Mouse (Mus musculus) c-Kit-positive CD71-positive TER-119-positive erythroid progenitor cells, embryonic 14.5 days (primary cell): ENCODE results near the gene Camta2.

Source experiments
- DNase-seq: peaks from one replicate; pipeline ENCODE4 v3.0.0-alpha.2; 2013; ENCODE audit warnings: low spot score

Camta2 gene

GRCm38 (mm10) chr11:70687601-70688199 is at the start of gene Camta2:
Gene Camta2, minus strand, starts transcription at chr11:70688105.
- DNase-seq, result no peak

DNA sequence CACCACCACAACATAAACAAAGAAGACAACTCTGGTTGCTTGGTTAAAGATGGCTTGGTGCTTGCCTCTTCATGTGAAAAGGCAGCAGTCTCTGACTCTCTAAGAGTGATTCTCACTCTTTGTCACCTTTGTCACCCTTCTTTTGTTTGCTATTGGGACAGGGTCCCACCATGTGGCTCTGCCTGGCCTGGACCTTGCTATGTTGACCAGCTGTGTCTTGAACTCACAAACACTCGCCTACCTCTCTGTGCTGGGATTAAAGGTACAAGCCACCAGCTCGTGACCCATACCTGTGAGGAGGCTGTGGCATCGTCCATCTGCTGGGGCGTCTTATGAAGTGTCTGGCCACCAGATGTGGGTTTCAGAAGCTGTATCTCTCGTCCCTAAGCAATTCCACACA is 45.4 kb upstream of the Camta2 start:
- DNase-seq, result no peak

- DNase-seq, result no peak
Measured at GRCm38 (mm10) chr11:70731178-70731577, 43.3 kb upstream of the Camta2 start.

- DNase-seq, result no peak
Measured at GRCm38 (mm10) chr11:70730427-70731038, 42.6 kb upstream of the Camta2 start.

DNA sequence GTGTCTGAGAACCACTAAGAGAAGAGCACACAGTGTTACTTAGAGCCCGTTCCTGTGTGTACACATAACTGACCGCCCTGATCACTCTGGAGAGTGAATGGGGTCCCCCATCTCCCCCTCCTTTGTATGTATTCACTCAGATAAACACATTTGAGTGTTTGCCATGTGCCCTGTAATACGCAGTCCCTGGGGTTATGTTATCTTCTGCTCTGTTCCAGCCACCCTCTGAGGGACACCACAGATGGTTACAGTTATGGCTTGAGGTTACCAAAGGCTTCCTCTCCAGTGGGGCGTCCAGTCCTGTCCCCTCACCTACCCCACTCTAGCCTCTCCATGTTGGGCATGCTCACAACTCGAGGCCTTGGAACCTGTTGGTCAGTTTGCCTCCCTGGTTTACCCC is 39.5 kb upstream of the Camta2 start:
- no peak for DNase-seq

DNA sequence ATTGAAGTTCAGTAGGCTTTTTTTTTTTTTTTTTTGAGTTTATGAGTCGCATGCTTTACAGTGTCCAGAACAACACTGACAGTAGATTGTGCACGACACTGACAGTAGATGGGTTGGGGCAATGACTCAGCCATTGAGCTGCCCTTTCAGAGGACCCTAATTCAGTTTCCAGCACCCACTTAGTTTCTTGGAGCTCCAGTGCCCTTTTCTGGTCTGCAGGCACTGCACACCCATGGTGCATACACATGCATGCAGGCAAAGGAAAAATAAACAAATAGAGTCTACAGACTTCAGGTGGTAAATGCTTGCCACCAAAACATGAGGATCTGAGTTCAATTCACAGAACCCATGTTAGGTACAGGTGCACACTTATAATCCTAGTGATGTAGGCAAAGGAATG is 38.7 kb upstream of the Camta2 start:
- DNase-seq, result no peak

DNA sequence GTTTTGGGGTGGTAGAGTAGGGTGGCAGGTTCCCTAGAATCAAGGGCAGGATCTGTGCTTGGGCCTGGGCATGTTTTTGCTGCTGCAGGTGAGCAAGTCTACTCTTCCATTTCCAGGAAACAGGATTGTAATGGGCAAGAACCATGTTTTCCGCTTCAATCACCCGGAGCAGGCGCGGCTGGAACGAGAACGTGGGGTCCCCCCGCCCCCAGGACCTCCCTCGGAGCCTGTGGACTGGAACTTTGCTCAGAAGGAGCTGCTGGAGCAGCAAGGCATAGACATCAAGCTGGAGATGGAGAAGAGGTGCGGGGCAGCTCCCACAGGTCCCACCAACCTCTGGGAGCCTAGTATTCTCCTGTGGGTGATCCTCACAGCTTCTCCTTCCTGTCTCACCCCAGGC is 36.8 kb upstream of the Camta2 start:
- DNase-seq, result no peak

- no peak for DNase-seq
Measured at GRCm38 (mm10) chr11:70721072-70721471, 33.2 kb upstream of the Camta2 start.

DNA sequence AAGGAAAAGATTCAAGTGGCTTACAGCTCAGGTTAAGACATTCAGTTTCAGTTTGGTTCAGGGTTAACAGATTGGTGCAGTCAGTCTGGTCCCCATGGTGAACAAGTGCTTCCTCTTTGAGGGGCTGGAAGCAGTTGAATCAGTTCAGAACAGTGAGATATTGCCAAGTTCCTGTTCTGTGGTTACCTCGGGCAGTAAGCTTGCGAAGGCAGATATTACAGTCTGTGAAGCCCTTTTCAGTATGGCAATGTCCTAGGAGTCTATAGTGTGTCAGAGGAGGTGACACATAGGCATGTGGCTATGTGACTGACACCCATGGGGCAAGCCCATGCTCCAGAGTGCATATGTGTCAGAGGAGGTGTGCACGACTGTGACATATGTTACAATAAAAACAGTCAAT is 32.7 kb upstream of the Camta2 start:
- no peak for DNase-seq

DNA sequence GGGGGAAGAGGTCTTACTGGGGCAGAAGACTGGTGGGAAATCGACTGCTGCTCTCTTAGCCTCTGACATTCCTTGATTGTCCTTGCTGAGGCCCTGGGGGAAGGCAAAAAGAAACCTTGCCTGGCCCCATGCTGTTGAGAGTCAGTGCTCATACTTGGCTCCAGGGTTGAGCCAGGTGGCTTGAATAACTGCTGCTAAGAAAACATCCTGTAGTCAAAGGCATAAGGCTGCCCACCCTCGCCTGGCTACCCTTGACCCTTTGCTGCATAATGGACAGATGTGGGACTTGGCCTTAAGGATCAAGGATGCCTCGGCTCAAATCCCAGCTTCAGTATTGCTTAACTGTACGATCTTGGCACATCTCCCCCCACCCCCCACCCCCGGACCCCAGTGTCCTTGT is 30.6 kb upstream of the Camta2 start:
- DNase-seq, result no peak

DNA sequence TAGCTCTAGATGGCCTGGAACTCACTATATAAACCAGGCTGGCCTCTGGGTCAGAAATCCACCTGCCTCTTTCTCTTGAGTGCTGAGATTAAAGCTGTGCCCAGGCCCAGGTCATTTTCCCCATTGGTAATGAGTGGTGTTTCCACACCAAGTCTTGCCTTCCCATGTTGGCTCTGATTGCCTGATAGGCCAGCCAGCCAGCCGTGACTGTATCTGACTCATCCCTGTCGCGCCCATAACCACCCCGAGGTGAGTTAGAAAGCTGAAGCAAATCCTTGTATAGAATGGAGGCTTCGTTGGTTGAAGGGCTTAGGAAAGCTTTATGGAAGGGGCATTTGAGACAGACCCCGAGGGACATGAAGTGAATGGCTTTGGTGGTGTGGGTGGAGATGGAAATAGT is 27.9 kb upstream of the Camta2 start:
- DNase-seq, result no peak

GRCm38 (mm10) chr11:70713222-70713621 is 25.3 kb upstream of the Camta2 start:
- DNase-seq, result no peak

- DNase-seq, result no peak
Measured at GRCm38 (mm10) chr11:70711026-70711425, 23.1 kb upstream of the Camta2 start.

DNA sequence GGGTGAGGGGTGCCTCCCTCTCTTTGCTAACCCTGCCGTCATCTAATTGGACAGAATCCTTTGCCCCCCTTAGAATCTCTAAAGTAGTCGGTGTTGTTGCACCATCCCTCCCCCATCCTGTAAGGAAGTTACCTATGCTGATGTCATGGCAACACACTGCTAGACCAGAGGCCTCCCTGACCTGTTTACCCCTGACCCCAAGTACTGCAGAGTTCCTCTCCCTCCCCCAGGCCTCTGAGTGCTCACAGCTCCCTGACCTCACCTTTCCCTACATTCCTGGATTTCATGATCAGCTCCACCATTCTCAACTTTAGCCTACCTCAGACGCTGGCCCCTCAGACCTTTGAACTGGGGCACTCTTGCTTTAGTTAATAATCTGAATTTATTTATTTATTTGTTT is 18.2 kb upstream of the Camta2 start:
- DNase-seq, result no peak

DNA sequence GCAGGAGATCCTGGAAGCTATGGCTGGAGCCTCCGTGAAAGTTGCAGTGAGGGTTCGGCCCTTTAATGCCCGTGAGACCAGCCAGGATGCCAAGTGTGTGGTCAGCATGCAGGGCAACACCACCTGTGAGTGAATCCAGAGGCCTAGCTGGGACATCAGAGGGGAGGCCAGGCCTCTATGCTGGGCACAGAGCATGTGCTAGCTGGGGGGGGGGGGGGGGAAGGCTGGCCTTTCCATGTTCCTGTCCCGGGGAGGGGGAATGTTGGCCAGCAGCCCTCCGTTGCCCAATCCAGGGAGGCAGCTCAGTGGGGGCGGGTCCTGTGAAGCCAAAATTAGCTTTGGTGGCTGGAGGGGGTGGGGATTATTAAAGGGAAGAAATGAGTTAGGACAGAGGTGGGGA is 14.9 kb upstream of the Camta2 start:
- no peak for DNase-seq

DNA sequence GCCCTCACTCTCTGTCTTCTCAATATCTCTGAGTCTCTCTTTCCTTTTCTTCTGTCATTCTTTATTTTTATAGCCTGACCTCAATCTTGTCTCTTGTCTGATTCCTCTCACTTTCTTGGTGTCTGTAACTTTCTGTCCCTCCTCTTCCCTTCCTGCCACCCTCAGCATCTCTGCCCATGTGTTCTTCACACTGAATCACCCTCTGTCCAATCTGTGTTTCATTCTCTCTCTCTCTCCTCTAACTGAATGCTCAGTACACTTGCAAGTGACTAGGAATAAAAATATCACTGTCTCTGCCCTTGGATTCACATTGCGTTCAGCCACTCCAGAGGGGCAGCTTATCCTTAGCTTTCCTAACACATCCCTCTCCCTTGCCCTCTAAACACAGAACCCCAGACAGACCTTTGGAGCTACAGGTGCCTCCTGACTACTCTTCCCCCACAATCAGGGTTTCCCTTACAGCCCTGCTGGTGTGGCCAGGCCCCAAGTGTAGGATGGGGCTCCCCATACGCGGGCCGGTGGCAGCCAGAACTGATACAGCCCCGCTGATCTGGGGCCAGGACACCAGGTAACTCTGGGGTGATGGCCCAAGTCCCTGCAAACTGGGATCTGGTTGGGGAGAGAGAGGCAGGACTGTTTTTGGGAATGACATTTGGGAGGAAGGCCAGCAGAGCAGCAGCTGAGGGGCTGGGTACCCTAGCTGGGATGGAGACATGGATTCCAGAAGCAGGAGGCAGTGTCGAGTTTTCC is 14.3 kb upstream of the Camta2 start:
- no peak for DNase-seq

DNA sequence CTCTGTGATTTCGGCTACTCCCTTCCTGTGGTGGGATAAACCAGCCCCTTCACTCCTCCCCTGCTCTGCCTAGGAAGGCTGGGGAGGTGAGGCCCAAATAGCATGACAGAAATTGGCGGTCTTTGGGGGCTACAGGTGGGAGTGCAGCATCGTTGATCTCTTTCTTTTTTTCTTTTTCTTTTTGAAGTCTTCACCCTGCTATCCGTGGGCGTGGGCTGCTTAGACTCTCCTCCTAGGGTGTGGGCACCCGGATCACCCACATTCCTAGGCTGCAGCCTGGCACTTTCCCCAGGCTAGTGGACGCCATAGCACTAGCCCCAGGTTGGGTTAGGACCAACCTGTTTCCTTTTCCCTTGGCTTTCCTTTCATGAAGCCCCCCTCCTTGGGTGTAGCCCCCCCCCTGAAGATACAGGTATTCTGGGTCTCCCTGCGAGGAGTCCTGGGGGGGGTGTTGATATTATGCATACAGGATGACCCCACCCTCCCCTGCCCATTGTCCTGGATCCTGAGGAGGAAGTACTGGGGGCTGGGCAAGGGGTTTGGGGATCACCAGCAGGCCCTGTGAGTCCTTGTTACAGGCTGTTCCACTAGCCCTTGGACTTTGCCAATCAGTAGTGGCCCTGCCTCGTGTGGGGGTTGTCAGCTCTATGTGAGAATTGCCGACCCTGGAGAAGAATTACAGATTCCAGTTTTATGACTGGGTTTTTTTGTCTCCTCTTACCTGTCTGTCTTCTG is 13.5 kb upstream of the Camta2 start:
- no peak for DNase-seq

GRCm38 (mm10) chr11:70700613-70701012 is 12.7 kb upstream of the Camta2 start:
- no peak for DNase-seq

GRCm38 (mm10) chr11:70699722-70700556 is 12.0 kb upstream of the Camta2 start, which contains the start of the genes Inca1 and Kif1c:
Gene Inca1, minus strand, starts transcription at chr11:70700155.
Gene Kif1c, plus strand, starts transcription at chr11:70700548.
- peak; percentile 90 for DNase-seq

- DNase-seq, result no peak
Measured at GRCm38 (mm10) chr11:70699051-70699450, 11.1 kb upstream of the Camta2 start.

DNA sequence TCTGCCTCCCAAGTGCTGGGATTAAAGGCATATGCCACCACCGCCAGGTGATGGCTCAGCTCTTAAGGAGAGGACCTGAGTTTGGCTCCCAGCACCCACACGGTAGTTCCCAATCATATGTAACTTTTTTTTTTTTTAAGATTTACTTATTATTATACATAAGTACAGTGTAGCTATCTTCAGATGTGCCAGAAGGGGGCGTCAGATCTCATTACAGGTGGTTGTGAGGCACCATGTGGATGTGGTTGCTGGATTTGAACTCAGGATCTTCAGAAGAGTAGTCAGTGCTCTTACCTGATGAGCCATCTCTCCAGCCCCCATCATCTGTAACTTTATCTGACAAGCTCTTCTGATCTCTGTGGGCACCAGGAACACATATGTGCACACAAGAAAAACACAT is 9.5 kb upstream of the Camta2 start:
- DNase-seq, result no peak

- no peak for DNase-seq
Measured at GRCm38 (mm10) chr11:70693504-70693903, 5.6 kb upstream of the Camta2 start.
